Mouse (Mus musculus) neural tube, embryonic 12.5 days (tissue): ENCODE measurements around the gene Cyp11a1. TPM values are rescaled to one million over a fixed set of nuclear protein-coding genes. Genes with fewer than 3 reads are reported as not detected.

Experiments
- ATAC-seq: fragments of 200-750 bp; cut with Nextera tagmentation; 2 replicates; pipeline ENCODE4 v1.8.0; 2017; ENCODE audit warnings: low read depth, mild to moderate bottlenecking, moderate TSS enrichment, moderate library complexity; ENCODE audit not compliant: low FRiP score
- H3K27ac ChIP-seq: fragments of 300-500 bp; sonication (generic); 2 replicates; pipeline ENCODE4 v1.5.1; 2016
- H3K27me3 ChIP-seq: fragments of 300-500 bp; sonication (generic); replicated peaks from 2 replicates; pipeline ENCODE4 v1.6.1; 2016; ENCODE audit warnings: mild to moderate bottlenecking
- H3K36me3 ChIP-seq: fragments of 300-500 bp; sonication (generic); 2 replicates; pipeline ENCODE4 v1.6.1; 2016; ENCODE audit warnings: mild to moderate bottlenecking
- H3K4me1 ChIP-seq: fragments of 300-500 bp; sonication (generic); 2 replicates; pipeline ENCODE4 v1.6.1; 2016
- H3K4me2 ChIP-seq: fragments of 300-500 bp; sonication (generic); replicated peaks from 2 replicates; pipeline ENCODE4 v1.6.1; 2016; ENCODE audit warnings: mild to moderate bottlenecking
- H3K4me3 ChIP-seq: fragments of 300-500 bp; sonication (generic); 2 replicates; pipeline ENCODE4 v1.5.1; 2016
- H3K9ac ChIP-seq: fragments of 300-500 bp; sonication (generic); 2 replicates; pipeline ENCODE4 v1.6.1; 2016; ENCODE audit warnings: mild to moderate bottlenecking
- H3K9me3 ChIP-seq: fragments of 300-500 bp; sonication (generic); 2 replicates; pipeline ENCODE4 v1.6.1; 2016; ENCODE audit warnings: mild to moderate bottlenecking
- WGBS: fragments of 180-500 bp; shearing (Covaris S2); methylation state at CpG from one replicate; pipeline ENCODE4 v1.1.7; 2016; 5-methylcytosine and 5-hydroxymethylcytosine counted together
- polyA plus RNA-seq: library from polyadenylated mRNA; unstranded; fragments of >200 nt; fragmentation: Nextera tagmentation; extraction: Ambion mirVana; gene quantifications from 2 replicates; pipeline ENCODE4 v1.2.1, GENCODE M21; 2016

The Cyp11a1 gene
- polyA plus RNA-seq, 1 experiment from 2014 or later: not detected

DNA sequence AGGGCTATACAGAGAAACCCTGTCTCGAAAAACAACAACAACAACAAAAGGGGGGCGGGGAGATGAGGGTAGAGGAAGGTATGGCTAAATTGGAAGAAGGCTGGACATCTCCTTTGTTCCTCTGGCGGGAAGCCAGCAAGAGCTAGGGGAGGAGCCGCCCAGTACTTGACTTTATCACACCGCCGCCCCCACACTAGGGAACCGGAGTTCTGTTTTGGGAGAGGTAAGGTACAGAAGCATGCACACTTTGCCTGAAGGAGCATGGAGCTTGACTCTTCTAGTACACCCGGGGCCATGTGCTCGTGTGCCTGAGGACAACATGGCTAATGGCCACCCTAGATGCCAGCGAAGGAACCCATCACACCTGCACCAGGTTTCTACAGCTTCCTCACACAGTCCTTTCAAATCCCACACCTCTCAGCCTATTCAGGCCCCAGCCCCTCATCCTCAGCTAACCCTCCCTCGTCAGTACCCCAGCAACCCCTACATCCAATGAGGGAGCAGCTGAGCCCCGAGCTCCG lies 8.6 kb upstream of the Cyp11a1 start:
- peak overlapping the region; percentile 5; the same call in 1 of the 2 replicates for H3K4me3 ChIP-seq
- peak overlapping the region; percentile 52 for H3K4me2 ChIP-seq
- peaks cover 3% of the 10 kb centered on the region; the same call in 1 of the 2 replicates for H3K4me1 ChIP-seq
- H3K27ac ChIP-seq: no peak overlapping the region
- H3K36me3 ChIP-seq: no peaks in the 10 kb centered on the region
- H3K9me3 ChIP-seq: no peaks in the 10 kb centered on the region
- 18% methylated on average over 13 of the region's 13 CpGs for WGBS
- no peak overlapping the region for H3K9ac ChIP-seq
- peaks cover 20% of the 10 kb centered on the region; the same call in 1 of the 2 replicates for H3K27me3 ChIP-seq
- ATAC-seq: peak; percentile 9; the same call in 1 of the 2 replicates

DNA sequence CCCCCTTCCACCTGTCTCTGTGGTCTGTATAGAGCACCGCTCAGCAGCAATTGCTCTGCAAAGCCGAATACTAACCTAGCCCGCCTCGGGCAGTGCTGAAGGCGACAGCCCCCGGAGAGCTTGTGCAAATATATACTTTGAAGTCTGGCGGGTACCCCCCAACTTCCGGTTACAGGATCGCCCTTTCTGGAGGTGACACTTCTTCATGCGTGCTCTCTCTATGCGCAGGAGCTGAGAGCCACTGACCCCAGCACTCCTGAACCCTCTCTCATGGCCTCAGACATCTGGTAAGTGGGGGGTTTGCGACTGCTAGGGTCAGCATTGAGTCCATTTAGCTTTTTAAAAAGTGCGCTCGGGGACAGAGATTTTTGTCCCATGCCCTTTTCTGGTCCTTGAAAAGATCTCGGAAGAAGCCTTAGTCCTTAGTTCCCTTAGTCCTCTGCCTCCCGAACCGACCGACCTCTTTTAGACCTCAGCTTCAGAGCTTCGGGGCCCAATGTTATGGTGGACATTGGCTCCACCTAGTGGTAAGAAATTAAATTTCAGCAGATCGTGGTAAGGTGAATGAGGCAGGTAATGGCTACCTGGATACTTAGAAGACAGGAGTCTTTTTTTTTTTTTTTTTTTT lies 8.1 kb upstream of the Cyp11a1 start:
- H3K4me3 ChIP-seq: peak overlapping the region; percentile 5; the same call in 1 of the 2 replicates
- peaks cover 3% of the 10 kb centered on the region; the same call in 1 of the 2 replicates for H3K4me1 ChIP-seq
- H3K36me3 ChIP-seq: no peaks in the 10 kb centered on the region
- under 1% methylated on average over 20 of the region's 20 CpGs for WGBS
- peak overlapping the region; percentile 52 for H3K4me2 ChIP-seq
- H3K27me3 ChIP-seq: peaks cover 20% of the 10 kb centered on the region; the same call in 1 of the 2 replicates
- no peak overlapping the region for H3K9ac ChIP-seq
- no peaks in the 10 kb centered on the region for H3K9me3 ChIP-seq
- H3K27ac ChIP-seq: no peak overlapping the region
- ATAC-seq: peak; percentile 86

DNA sequence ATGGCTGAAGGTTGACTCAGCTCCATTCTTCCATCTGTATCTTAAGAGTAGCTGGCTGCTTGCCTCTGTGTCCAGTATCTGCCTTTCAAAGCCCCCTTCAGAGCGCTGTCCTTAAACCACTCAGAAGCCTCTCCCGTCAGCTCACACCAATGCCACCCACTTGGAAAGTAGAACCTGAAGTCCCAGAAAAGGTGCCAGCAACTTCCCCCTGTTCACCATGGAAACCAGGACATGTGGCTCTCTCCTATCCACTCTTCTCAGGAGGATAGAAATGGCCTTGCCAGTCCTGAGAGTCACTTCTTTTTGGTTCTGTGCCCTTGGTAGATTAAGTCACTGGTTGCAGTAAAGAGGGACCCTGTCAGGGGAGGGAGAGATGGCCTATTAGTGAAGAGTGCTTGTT lies 7.5 kb upstream of the Cyp11a1 start:
- H3K27me3 ChIP-seq: peaks cover 20% of the 10 kb centered on the region; the same call in 1 of the 2 replicates
- H3K9ac ChIP-seq: no peak overlapping the region
- H3K27ac ChIP-seq: no peak overlapping the region
- no peaks in the 10 kb centered on the region for H3K9me3 ChIP-seq
- ATAC-seq: no peak
- 54% methylated on average over 2 of the region's 2 CpGs for WGBS
- peaks cover 3% of the 10 kb centered on the region; the same call in 1 of the 2 replicates for H3K4me1 ChIP-seq
- H3K4me2 ChIP-seq: no peak overlapping the region
- no peak overlapping the region for H3K4me3 ChIP-seq
- no peaks in the 10 kb centered on the region for H3K36me3 ChIP-seq

DNA sequence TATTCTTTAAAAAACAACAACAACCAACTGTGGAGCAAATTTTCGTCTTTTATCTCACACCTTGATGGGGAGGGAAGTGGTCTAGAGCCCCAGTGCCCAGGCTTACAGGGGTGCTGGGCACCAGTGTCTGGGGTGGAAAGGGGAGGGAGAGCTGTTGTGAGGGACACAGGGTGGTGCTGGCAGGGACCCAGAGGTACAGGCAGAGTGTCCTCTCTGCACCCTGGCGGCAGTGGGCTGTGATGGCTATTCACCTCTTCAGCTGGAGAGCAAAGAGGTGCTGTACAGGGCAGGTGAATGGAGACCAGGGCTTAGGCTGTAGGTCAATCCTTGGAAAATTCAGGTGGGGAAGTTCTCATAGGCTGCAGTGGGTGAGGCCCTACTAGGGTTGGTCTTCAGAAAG lies 6.5 kb upstream of the Cyp11a1 start:
- H3K9ac ChIP-seq: no peak overlapping the region
- H3K4me3 ChIP-seq: no peak overlapping the region
- no peak for ATAC-seq
- H3K27ac ChIP-seq: no peak overlapping the region
- WGBS: 53% methylated on average over 2 of the region's 2 CpGs
- H3K4me1 ChIP-seq: peaks cover 3% of the 10 kb centered on the region; the same call in 1 of the 2 replicates
- no peaks in the 10 kb centered on the region for H3K9me3 ChIP-seq
- H3K27me3 ChIP-seq: peaks cover 20% of the 10 kb centered on the region; the same call in 1 of the 2 replicates
- H3K4me2 ChIP-seq: no peak overlapping the region
- H3K36me3 ChIP-seq: no peaks in the 10 kb centered on the region

DNA sequence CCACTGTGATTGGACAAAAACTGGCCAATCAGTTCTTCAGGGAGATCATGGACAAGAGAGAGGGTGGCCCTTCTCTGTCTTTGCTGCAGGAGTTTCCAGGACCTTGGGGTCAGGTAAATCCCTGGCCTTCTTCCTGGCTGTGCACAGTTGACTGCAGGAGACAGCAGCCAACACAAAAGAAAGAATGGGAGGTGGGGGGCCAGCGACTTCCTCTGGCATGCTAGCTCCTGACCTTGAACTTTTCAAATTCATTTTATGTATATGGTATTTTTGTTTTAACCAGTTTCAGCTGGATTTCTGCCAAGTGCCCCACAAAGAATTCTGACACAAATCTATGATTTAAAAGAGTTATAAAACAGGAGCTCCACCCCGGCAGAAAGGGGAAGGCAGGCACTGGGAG lies 2.9 kb upstream of the Cyp11a1 start:
- H3K4me1 ChIP-seq: peaks cover 2% of the 10 kb centered on the region; the same call in 1 of the 2 replicates
- no peak overlapping the region for H3K9ac ChIP-seq
- H3K4me2 ChIP-seq: no peak overlapping the region
- no peaks in the 10 kb centered on the region for H3K36me3 ChIP-seq
- ATAC-seq: no peak
- no peak overlapping the region for H3K27ac ChIP-seq
- H3K27me3 ChIP-seq: 0 out of 2 replicates have a peak, but pooled peaks cover 2% of the 10 kb centered on the region
- H3K9me3 ChIP-seq: no peaks in the 10 kb centered on the region
- WGBS: 33% methylated on average over 2 of the region's 2 CpGs
- H3K4me3 ChIP-seq: no peak overlapping the region

DNA sequence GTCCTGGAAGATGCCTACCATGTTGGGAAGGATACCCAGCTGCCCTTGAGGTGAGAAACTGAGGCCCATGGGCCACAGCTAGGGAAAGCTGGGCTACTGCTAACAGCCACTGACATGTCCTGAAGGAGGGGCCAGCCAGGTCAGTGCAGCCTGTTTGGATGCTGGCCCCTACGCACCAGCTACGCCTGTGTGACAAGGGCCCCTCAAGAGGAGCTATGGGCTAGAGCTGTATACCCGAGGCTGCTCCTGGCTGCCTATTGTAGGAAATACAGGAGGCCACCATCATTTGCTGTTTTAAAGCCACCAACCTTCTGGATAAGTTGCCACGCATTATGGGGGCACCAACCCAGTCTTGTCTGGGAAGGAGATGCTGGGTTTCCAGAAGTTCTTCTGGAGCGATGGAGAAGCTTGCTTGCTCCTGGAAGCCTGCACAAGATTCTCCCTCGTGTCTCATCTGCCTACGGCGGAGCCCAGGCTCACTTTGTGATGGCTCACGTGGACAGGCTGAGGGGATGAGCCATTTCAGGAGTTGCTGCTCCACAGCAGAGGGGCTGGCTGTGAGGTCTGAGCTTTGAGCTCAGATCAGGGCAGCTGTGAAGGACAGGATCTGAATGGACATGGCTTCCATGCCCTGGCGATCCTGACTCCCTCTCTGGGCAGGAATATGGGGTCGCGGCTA lies 2.3 kb downstream of the Cyp11a1 start:
- H3K4me3 ChIP-seq: no peak overlapping the region
- peak overlapping the region; percentile 36; the same call in 1 of the 2 replicates for H3K9ac ChIP-seq
- H3K9me3 ChIP-seq: no peaks in the 10 kb centered on the region
- 61% methylated on average over 12 of the region's 12 CpGs for WGBS
- peak overlapping the region; percentile 60; the same call in 1 of the 2 replicates for H3K27ac ChIP-seq
- peak; percentile 76 for ATAC-seq
- H3K27me3 ChIP-seq: no peaks in the 10 kb centered on the region
- peak overlapping the region; percentile 50 for H3K4me2 ChIP-seq
- no peaks in the 10 kb centered on the region for H3K36me3 ChIP-seq
- H3K4me1 ChIP-seq: peaks cover 8% of the 10 kb centered on the region

DNA sequence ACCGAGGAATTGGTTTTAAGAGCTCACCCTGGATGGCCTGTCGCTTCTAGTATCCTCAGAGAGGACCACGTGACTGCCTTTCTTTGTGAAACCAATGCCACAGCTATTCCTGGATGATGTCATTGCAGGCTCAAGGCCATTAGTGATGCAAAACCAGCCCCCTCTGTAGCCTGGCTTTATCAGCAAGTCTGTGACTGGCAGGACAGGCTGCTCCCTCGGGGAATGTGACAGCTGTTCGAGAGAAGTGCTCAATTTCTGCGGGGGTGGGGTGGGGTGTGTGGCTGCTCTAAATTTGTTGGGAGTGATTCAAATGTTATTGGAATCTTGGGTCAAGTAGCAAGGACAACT lies 2.8 kb downstream of the Cyp11a1 start:
- ATAC-seq: peak; percentile 94
- Histone ChIP-seq H3K27me3 (no peaks in the 10 kb centered on the region), H3K4me1 (peaks cover 8% of the 10 kb centered on the region), H3K36me3 (no peaks in the 10 kb centered on the region), H3K9me3 (no peaks in the 10 kb centered on the region), H3K4me2 (peak overlapping the region; percentile 50), H3K9ac (peak overlapping the region; percentile 36; the same call in 1 of the 2 replicates), H3K27ac (peak overlapping the region; percentile 60; the same call in 1 of the 2 replicates), H3K4me3 (no peak overlapping the region)
- 5% methylated on average over 6 of the region's 6 CpGs for WGBS

DNA sequence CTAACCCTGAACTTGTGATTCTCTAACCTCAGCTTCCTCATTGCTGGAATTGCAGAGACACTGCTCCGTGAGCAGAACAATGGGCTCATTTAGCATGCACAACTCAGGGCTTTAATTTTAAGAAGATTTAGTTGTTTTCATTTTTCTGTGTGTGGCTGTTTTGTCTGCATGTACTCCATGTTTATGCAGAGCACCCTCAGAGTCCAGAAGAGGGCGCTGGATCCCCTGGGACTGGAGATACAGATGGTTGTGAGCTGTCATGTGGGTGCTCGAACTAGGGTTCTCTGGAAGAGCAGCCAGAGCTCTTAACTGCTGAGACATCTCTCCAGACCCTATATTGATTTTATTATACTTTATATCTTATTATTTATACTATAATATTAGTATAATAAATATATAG lies 3.4 kb downstream of the Cyp11a1 start:
- WGBS: 51% methylated on average over 3 of the region's 3 CpGs
- H3K36me3 ChIP-seq: no peaks in the 10 kb centered on the region
- no peak overlapping the region for H3K4me2 ChIP-seq
- peak overlapping the region; percentile 26; the same call in 1 of the 2 replicates for H3K27ac ChIP-seq
- H3K4me3 ChIP-seq: no peak overlapping the region
- no peak for ATAC-seq
- no peaks in the 10 kb centered on the region for H3K27me3 ChIP-seq
- no peaks in the 10 kb centered on the region for H3K9me3 ChIP-seq
- H3K4me1 ChIP-seq: peaks cover 8% of the 10 kb centered on the region
- H3K9ac ChIP-seq: no peak overlapping the region

DNA sequence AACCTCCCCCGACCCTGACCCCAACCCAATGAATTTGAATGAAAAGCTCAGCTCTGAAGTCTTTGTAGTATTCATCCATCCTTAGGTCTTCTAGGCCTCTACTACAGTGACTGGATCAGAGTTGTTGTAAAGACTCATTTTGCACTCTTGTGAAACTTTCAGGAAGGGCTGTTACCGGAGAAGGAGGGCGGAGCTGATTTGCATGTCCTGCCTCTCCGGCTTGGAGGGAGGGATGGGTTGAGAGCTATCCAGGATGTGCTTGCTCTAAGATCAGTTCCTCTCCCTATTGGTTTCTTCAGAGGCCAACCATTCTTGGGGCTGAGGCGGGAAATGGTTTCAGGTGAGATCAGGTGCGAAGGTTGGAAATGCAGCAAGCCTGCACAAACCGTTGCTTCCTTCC lies 4.8 kb downstream of the Cyp11a1 start:
- Histone ChIP-seq H3K4me2 (no peak overlapping the region), H3K36me3 (no peaks in the 10 kb centered on the region), H3K4me3 (no peak overlapping the region), H3K4me1 (peaks cover 8% of the 10 kb centered on the region), H3K27ac (no peak overlapping the region), H3K9me3 (no peaks in the 10 kb centered on the region), H3K27me3 (no peaks in the 10 kb centered on the region), H3K9ac (no peak overlapping the region)
- WGBS: 35% methylated on average over 7 of the region's 7 CpGs
- ATAC-seq: no peak

DNA sequence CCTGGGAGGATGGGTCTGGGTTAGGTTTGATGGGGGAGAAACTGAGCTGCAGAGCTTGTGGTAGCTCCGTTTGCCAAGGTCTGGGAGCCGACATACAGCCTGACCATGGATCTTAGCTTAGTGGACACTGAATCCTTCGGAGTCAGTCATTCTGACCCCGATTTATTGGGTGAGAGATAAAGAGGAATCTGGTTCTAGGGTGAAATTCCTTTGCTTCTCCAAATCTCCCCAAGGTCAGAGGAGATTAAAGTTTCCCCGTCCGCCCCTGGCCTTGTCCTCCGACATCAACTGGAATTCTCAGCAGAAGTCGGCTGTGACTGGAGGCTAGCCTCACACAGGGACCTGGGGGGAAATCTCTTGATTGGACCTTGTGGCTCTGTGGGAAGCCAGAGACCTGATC lies 5.3 kb downstream of the Cyp11a1 start:
- no peaks in the 10 kb centered on the region for H3K27me3 ChIP-seq
- H3K9me3 ChIP-seq: no peaks in the 10 kb centered on the region
- no peak overlapping the region for H3K9ac ChIP-seq
- WGBS: 90% methylated on average over 8 of the region's 8 CpGs
- no peak overlapping the region for H3K27ac ChIP-seq
- ATAC-seq: no peak
- no peak overlapping the region for H3K4me2 ChIP-seq
- no peaks in the 10 kb centered on the region for H3K36me3 ChIP-seq
- H3K4me3 ChIP-seq: no peak overlapping the region
- peaks cover 8% of the 10 kb centered on the region for H3K4me1 ChIP-seq

DNA sequence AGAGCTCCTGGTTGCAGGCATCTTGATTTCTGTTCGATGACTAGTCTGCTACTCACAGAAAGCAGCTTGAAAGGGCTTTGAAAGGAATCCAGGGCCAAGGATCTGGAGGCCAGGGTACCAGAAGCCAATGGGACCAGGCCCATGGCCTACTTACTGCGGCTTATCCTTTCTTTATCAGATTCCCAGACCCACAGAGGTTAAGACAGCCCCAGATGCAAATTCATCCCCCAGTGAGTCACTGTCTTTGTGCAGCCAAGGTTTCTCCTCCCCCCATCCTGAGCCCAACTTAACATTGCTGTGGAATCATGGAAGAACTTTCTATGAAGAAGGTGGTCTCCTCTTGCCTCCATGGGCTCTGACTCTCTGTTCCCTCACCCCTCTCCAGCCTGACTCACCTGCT lies 6.3 kb downstream of the Cyp11a1 start:
- Histone ChIP-seq H3K36me3 (no peaks in the 10 kb centered on the region), H3K27me3 (no peaks in the 10 kb centered on the region), H3K27ac (no peak overlapping the region), H3K4me3 (no peak overlapping the region), H3K4me1 (peaks cover 8% of the 10 kb centered on the region), H3K9ac (no peak overlapping the region), H3K4me2 (no peak overlapping the region), H3K9me3 (no peaks in the 10 kb centered on the region)
- no peak for ATAC-seq
- WGBS: 75% methylated on average over 2 of the region's 2 CpGs

DNA sequence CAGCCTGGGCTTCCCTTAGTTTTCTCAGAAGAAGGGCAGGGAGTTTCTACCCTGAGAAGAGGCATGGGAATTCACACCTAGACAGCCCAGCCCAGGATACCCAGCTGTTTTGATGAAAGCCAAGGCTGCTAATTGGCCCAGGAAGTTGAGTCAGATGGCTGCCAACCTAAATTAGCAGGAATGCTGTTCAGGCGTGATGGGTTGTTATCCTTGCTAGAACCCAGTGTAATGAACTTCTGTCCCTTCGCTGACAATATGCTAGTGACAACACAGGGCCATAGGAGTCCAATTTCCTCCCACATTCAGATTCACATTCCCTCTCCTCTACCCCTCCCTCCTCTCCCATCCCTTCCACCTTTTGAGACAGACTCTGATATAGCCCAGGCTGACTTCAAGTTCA lies 6.7 kb downstream of the Cyp11a1 start:
- 52% methylated on average over 2 of the region's 2 CpGs for WGBS
- no peak overlapping the region for H3K9ac ChIP-seq
- H3K36me3 ChIP-seq: no peaks in the 10 kb centered on the region
- no peak overlapping the region for H3K4me2 ChIP-seq
- H3K27me3 ChIP-seq: no peaks in the 10 kb centered on the region
- peaks cover 8% of the 10 kb centered on the region for H3K4me1 ChIP-seq
- no peak overlapping the region for H3K4me3 ChIP-seq
- no peak for ATAC-seq
- H3K9me3 ChIP-seq: no peaks in the 10 kb centered on the region
- no peak overlapping the region for H3K27ac ChIP-seq
